Mouse (Mus musculus): ENCODE data around the gene Harbi1.
"Not testable (repeated sequence)": the region's sequence is repeated elsewhere in the genome, so short reads cannot be mapped to it uniquely, and the experiment has no call there.

DNA sequence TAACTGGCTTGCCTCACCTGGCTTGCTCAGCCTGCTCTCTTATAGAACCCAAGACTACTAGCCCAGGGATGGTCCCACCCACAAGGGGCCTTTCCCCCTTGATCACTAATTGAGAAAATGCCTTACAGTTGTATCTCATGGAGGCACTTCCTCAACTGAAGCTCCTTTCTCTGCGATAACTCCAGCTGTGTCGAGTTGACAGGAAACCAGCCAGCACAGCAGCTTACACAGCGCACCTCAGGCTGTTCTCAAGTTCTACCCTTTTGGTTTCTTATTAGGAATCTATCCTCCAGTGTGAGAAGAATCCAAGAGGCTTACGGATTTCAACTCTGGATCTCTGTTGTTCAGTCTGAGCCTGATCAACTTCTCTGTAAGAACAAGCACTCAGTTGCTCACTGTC, 14.8 kb downstream of the Harbi1 start:
- not testable (repeated sequence) for TF ChIP-seq CTCF (IDR thresholded peaks at IDR 0.05; ENCODE audit: borderline replicate concordance, insufficient read depth, low read depth, low read length); POLR2A (IDR thresholded peaks at IDR 0.05; ENCODE audit: borderline replicate concordance, insufficient read depth, low read length)

Data from cerebellum, adult 2 months (tissue).